Mouse (Mus musculus) MEL (cell line): ENCODE data around the gene Lzts2.

Experiments used
- CTCF ChIP-seq, 3 experiments: IDR thresholded peaks in 2 of 3; conservative IDR thresholded peaks in 1 of 3; 2 replicates each; pipeline ENCODE4 v1.5.1; 2011 to 2012; ENCODE audit warnings: low read length in 3 of 3, low read depth in 2 of 3, mild to moderate bottlenecking in 2 of 3, improper control_type of control experiment in 1 of 3, inconsistent platforms in 1 of 3, mixed read lengths in 1 of 3, moderate library complexity in 1 of 3; ENCODE audit not compliant: control insufficient read depth in 1 of 3, insufficient read depth in 1 of 3, poor library complexity in 1 of 3, severe bottlenecking in 1 of 3
- GATA1 ChIP-seq: IDR thresholded peaks from 2 replicates; pipeline ENCODE4 v1.6.1; 2011; ENCODE audit warnings: low read depth, low read length, improper control_type of control experiment
- MAFK ChIP-seq: IDR thresholded peaks from 2 replicates; pipeline ENCODE4 v1.6.1; 2011; ENCODE audit warnings: low read depth, mild to moderate bottlenecking, low read length, improper control_type of control experiment, borderline replicate concordance
- MEF2A ChIP-seq: IDR thresholded peaks from 2 replicates; pipeline ENCODE4 v1.6.1; 2014; ENCODE audit warnings: low read depth, mild to moderate bottlenecking, inconsistent platforms, low read length, improper control_type of control experiment; ENCODE audit not compliant: poor library complexity, insufficient replicate concordance, severe bottlenecking; ENCODE audit errors: extremely low read depth
- MYB ChIP-seq: IDR thresholded peaks from 2 replicates; pipeline ENCODE4 v1.6.1; 2011; ENCODE audit warnings: mild to moderate bottlenecking, low read depth, low read length, improper control_type of control experiment
- NELFE ChIP-seq: IDR thresholded peaks from 2 replicates; pipeline ENCODE4 v1.6.1; 2011; ENCODE audit warnings: low read depth, low read length, improper control_type of control experiment
- POLR2A ChIP-seq, 2 experiments: IDR thresholded peaks; 2 replicates each; pipeline ENCODE4 v1.6.1; 2011 to 2012; ENCODE audit warnings: low read length in 2 of 2, mild to moderate bottlenecking in 2 of 2, control low read depth in 1 of 2, improper control_type of control experiment in 1 of 2, low read depth in 1 of 2, moderate library complexity in 1 of 2; ENCODE audit not compliant: control insufficient read depth in 1 of 2, insufficient read depth in 1 of 2, poor library complexity in 1 of 2
- SMC3 ChIP-seq: IDR thresholded peaks from 2 replicates; pipeline ENCODE4 v1.6.1; 2011; ENCODE audit warnings: low read depth, low read length, improper control_type of control experiment
- TBP ChIP-seq: IDR thresholded peaks from 2 replicates; pipeline ENCODE4 v1.8.0; 2011; ENCODE audit warnings: low read depth, low read length, improper control_type of control experiment

- TF ChIP-seq MEF2A (no peak), CTCF (IDR thresholded peaks at IDR 0.05 in 2 of 3, conservative IDR thresholded peaks at IDR 0.05 in 1 of 3; ENCODE audit: control insufficient read depth in 1 of 3, insufficient read depth in 1 of 3, low read depth in 2 of 3, low read length in 3 of 3, poor library complexity in 1 of 3, severe bottlenecking in 1 of 3) (no peak), SMC3 (no peak), POLR2A (IDR thresholded peaks at IDR 0.05; ENCODE audit: control insufficient read depth in 1 of 2, insufficient read depth in 1 of 2, low read depth in 1 of 2, low read length in 2 of 2, poor library complexity in 1 of 2) (no peak), MYB (no peak), GATA1 (no peak), NELFE (no peak), TBP (no peak), MAFK (no peak)
Observed at GRCm38 (mm10) chr19:45053451-45053850, 39.2 kb downstream of the Lzts2 start.
